Mouse (Mus musculus) thymus, adult 18-20 months (tissue): ENCODE data around the gene Gm9733.
"Not testable (repeated sequence)": the region's sequence is repeated elsewhere in the genome, so short reads cannot be mapped to it uniquely, and the experiment has no call there.

Experiments used
- DNase-seq, 2 experiments: peaks; one replicate each; pipeline ENCODE4 v3.0.0; 2022; ENCODE audit warnings: mixed read lengths in 2 of 2

Gm9733 gene

DNA sequence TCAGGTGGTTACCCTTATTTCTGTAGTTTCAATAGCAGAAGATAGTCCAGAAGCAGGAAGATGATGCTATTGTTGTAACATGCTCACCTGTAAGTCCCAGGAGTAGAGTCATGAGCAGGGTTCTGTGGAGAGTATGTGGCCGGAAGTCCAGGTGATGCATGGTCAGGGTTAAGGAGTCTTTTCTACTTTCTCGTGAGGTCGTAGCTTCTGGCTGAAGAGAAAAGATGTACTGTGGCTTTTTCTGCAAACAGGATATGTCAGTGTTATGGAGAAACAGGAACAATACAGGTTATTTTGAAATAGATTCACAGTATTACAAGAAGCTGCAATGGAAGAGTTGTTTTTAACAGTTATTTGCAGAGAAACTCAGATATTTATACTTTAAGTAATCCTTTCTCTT lies at the start of gene Gm9733:
Gene Gm9733 (minus strand): TSS at position 240 of the 400 bp plus-strand sequence.
- no peak for DNase-seq

DNA sequence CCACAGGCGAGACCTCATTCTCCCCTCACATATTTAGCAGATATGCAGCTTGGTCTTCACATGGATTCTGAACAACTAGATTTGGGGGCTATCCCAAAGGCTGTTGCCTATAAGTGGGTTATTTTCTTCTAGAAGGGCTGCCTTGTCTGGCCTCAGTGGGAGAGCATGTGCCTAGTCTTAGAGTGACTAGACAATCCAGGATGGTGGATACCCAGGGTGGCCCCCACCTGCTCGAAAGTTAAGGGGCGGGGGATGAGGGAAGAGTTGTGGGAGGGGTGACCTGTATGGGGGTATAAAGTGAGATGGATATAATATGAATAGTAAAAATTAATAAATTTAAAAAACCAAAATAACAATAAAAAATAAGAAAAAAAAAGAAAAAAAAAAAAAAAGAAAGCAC lies 23.6 kb upstream of the Gm9733 start:
- not testable (repeated sequence) for DNase-seq

- DNase-seq: not testable (repeated sequence)
Measured at GRCm38 (mm10) chr3:15350318-15350717, 18.2 kb upstream of the Gm9733 start.

- not testable (repeated sequence) for DNase-seq
Measured at GRCm38 (mm10) chr3:15345606-15346005, 13.5 kb upstream of the Gm9733 start.

DNA sequence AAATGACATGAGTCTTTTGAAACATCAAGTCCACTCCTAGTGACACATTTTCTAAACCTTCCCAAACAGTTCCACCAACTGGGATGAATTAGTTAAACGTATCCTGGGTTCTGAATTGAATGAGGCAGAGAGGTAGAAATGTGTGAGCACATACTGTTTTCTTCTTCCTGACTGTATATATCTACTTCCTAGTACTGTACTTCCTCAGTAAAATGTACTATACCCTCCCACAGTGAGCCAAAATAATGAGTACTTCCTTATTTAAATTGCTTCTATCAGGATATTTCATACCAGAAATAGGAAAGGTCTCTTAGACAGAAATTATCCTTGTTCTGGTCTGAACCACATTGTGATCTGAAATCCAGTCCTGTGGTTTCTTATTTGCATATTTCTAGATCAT lies 8.2 kb upstream of the Gm9733 start:
- no peak for DNase-seq

DNA sequence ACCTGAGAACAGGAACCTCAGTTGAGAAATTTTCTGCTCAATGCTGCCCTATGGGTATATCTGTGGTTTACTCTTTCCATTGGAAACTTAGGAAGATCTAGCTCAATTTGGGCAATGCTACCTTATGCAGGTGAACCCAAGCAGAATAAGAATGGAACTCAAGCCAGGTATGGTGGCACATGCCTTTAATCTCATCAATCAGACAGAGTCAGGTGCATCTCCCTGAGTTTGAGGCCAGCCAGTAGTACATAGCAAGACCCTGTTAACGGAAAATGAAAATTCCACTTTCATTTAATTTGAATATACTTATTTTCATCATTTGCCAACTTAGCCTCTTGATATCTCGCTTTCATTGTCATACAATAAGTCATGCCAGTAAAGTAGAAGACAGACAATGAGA lies 2.1 kb upstream of the Gm9733 start:
- DNase-seq: no peak

DNA sequence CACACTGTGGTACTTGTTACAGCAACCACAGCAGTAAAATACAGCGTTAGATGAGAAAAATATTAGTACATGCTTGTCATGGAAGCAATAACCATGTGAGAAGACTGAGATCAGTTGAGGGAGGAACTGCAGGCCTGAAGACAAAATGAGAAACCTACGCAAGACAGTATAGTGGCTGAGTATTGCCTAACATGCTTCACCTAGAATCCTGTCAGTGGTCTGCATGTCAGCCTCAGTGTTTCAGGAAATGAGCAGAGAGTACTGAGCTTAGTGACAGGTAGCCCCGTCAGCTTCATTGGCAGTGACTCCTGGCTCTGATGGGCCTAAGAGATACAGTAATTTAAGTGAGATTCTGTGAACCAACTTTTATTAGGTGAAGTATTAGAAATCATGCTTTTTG lies 557 bp downstream of the Gm9733 start:
- DNase-seq: no peak

- no peak for DNase-seq
Measured at GRCm38 (mm10) chr3:15329549-15329948, 2.6 kb downstream of the Gm9733 start.

GRCm38 (mm10) chr3:15284424-15285328 lies 47.4 kb downstream of the Gm9733 start:
- DNase-seq: no peak

- DNase-seq: no peak
Measured at GRCm38 (mm10) chr3:15275899-15276526, 56.1 kb downstream of the Gm9733 start.

DNA sequence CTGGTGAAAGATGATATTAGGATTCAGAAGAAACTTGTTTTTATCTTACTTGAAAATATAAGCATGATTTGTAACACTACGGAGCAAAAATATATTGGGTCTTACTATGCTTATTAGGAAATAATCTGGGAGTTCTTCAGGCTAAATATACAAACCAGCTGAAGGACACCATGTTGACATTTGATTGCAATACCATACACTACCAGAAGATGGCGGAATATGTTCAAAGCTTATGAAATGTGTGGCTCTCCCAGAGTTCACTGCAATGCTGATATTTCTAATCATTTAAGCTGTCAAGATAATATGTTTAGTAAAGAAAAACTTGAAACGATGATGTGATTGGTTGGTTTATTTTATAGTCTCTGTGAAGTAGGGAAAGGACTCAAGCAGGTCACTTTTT lies 67.7 kb downstream of the Gm9733 start:
- no peak for DNase-seq

GRCm38 (mm10) chr3:15255726-15256125 lies 76.4 kb downstream of the Gm9733 start:
- no peak for DNase-seq
